Mouse (Mus musculus) neural tube, embryonic 15.5 days (tissue): ENCODE measurements around the gene Add1. TPM values are rescaled to one million over a fixed set of nuclear protein-coding genes. Genes with fewer than 3 reads are reported as not detected.
A peak's percentile ranks its signal among the peaks of the same experiment; 100 is the strongest.

Source experiments
- ATAC-seq: fragments of 200-750 bp; cut with Nextera tagmentation; 2 replicates; pipeline ENCODE4 v1.8.0; 2017; ENCODE audit warnings: mild to moderate bottlenecking, moderate TSS enrichment, moderate library complexity; ENCODE audit not compliant: low FRiP score
- H3K27ac ChIP-seq: fragments of 300-500 bp; sonication (generic); replicated peaks from 2 replicates; pipeline ENCODE4 v1.5.1; 2015; ENCODE audit warnings: mild to moderate bottlenecking, inconsistent platforms
- H3K27me3 ChIP-seq: fragments of 300-500 bp; sonication (generic); replicated peaks from 2 replicates; pipeline ENCODE4 v1.6.1; 2015; ENCODE audit warnings: inconsistent platforms
- H3K36me3 ChIP-seq: fragments of 300-500 bp; sonication (generic); 2 replicates; pipeline ENCODE4 v1.6.1; 2015; ENCODE audit warnings: inconsistent platforms
- H3K4me1 ChIP-seq: fragments of 300-500 bp; sonication (generic); 2 replicates; pipeline ENCODE4 v1.6.1; 2015; ENCODE audit warnings: inconsistent platforms
- H3K4me2 ChIP-seq: fragments of 300-500 bp; sonication (generic); 2 replicates; pipeline ENCODE4 v1.6.1; 2015; ENCODE audit warnings: inconsistent platforms, mild to moderate bottlenecking, moderate library complexity
- H3K4me3 ChIP-seq: fragments of 300-500 bp; sonication (generic); replicated peaks from 2 replicates; pipeline ENCODE4 v1.5.1; 2015; ENCODE audit warnings: mild to moderate bottlenecking, inconsistent platforms
- H3K9ac ChIP-seq: fragments of 300-500 bp; sonication (generic); replicated peaks from 2 replicates; pipeline ENCODE4 v1.6.1; 2015; ENCODE audit warnings: mild to moderate bottlenecking, inconsistent platforms
- H3K9me3 ChIP-seq: fragments of 300-500 bp; sonication (generic); replicated peaks from 2 replicates; pipeline ENCODE4 v1.6.1; 2016; ENCODE audit warnings: inconsistent platforms
- WGBS: fragments of 180-500 bp; shearing (Covaris S2); methylation state at CpG from one replicate; pipeline ENCODE4 v1.1.7; 2015; ENCODE audit warnings: mixed read lengths; 5-methylcytosine and 5-hydroxymethylcytosine counted together
- microRNA-seq: library from miRNA; unstranded; fragments of <30 nt; microRNA quantifications from one replicate; pipeline ENCODE4, GENCODE M21; 2017
- polyA plus RNA-seq: library from polyadenylated mRNA; unstranded; fragments of >200 nt; fragmentation: Nextera tagmentation; extraction: Ambion mirVana; gene quantifications from 2 replicates; pipeline ENCODE4 v1.2.1, GENCODE M21; 2015

Gene Add1
- polyA plus RNA-seq, 1 experiment from 2014 or later: 205 TPM

DNA sequence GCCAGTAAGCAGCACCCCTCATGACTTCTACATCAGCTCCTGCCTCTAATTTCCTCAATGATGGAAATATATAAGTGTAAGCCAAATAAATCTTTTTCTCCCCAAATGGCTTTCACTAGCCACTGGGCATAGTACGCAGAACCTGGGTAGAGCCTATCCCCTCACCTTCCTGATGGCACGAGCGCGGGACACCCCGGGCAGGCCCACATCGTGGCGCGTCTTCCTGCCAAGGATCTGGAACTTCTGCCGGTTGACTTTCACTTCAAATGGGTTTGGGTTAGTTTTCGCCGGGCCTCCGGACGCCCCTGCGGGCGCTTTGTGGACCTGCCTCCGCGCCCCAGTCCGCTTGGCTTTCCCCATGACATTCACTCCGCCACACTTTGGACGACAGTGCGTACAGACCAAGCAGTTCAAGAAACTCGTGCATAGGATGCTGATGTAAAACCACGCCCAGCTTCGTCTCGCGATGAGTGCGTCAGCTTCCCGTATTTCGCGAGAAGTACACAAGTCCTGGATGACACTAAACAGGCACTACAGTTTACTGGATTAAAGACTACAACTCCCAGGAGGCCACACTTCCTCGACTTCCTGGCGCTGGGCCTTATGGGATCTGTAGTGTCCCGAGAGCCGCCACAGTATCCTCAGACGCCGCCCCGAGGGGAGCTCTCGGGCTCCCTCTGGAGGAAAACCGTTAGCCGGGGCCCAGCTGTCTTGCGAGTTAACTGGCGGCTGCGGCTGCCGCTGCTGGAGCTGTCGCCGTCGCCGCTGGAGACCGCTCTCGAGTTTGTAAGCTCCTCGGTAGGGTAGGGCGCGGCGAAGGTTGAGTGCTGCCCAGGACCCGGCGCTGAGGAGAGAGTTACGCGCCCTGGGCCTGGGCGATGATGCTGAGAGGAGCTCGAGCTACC lies 86.5 kb downstream of the Add1 start, which contains the start of the genes Nop14 and Grk4:
Nop14 (minus strand) TSS at position 463 of the 905 bp plus-strand sequence.
Grk4 (plus strand) TSS at position 694 of the 905 bp plus-strand sequence.
- Histone ChIP-seq H3K4me2 (peak within 1 kb of the TSS; percentile 75), H3K27me3 (no peaks in the 10 kb centered on the region), H3K4me3 (peak within 1 kb of the TSS; percentile 68), H3K27ac (peak within 1 kb of the TSS; percentile 83), H3K9me3 (no peaks in the 10 kb centered on the region), H3K9ac (peak within 1 kb of the TSS; percentile 51), H3K36me3 (peaks cover 22% of the 10 kb centered on the region), H3K4me1 (peaks cover 22% of the 10 kb centered on the region)
- peak; percentile 100 for ATAC-seq
- under 1% methylated on average over 60 of the region's 60 CpGs for WGBS

DNA sequence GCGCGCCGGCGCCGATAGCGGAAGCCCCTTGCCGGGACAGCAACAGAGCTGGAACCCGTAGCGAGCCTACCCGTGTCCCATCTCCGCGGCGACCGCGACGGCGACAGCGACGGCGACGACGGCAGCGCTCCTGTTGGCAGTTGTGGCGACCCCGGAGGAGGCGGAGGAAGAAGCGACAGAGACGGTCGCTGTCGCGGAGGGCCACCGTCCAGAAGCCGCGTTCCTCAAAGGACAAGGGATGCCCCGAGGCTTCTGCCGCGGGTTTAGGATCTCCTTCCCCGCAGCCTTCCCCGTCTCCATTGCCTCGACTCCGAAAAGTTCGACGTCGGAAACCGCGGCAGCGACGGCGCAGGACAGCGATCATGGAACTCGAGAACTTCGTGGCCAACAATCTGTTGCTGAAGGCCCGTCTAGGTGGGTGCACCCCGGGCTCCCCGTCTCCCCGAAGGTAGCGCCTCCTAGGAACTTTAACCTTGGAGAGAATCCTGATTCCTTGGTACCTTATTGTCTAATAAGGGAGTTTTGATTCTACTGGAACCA lies 87.2 kb downstream of the Add1 start:
- H3K27ac ChIP-seq: peak overlapping the region; percentile 83
- H3K4me1 ChIP-seq: peaks cover 22% of the 10 kb centered on the region
- no peak for ATAC-seq
- under 1% methylated on average over 56 of the region's 57 CpGs for WGBS
- peak overlapping the region; percentile 50 for H3K9ac ChIP-seq
- peak overlapping the region; percentile 68 for H3K4me3 ChIP-seq
- no peaks in the 10 kb centered on the region for H3K27me3 ChIP-seq
- H3K9me3 ChIP-seq: no peaks in the 10 kb centered on the region
- peak overlapping the region; percentile 62 for H3K4me2 ChIP-seq
- peaks cover 15% of the 10 kb centered on the region for H3K36me3 ChIP-seq

DNA sequence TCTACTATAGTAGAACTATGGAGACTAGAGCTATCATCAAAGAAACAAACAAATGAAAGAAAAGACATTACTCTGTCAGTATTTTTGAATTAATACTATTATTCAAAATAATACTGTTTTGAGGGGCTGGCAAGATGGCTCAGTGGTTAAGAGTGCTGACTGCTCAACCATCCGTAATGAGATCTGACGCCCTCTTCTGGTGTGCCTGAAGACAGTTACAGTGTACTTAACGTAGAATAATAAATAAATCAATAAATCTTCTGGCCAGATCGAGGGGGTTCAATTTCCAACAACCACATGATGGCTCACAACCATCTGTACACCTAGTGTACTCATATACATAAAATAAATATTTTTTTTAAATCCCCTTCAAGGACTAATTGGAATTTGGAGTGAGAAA lies 88.4 kb downstream of the Add1 start:
- Histone ChIP-seq H3K27ac (no peak overlapping the region), H3K27me3 (no peaks in the 10 kb centered on the region), H3K4me1 (peaks cover 22% of the 10 kb centered on the region), H3K4me2 (no peak overlapping the region), H3K9ac (no peak overlapping the region), H3K9me3 (no peaks in the 10 kb centered on the region), H3K4me3 (no peak overlapping the region), H3K36me3 (peaks cover 7% of the 10 kb centered on the region)
- no peak for ATAC-seq
- WGBS: 82% methylated on average over 4 of the region's 4 CpGs

DNA sequence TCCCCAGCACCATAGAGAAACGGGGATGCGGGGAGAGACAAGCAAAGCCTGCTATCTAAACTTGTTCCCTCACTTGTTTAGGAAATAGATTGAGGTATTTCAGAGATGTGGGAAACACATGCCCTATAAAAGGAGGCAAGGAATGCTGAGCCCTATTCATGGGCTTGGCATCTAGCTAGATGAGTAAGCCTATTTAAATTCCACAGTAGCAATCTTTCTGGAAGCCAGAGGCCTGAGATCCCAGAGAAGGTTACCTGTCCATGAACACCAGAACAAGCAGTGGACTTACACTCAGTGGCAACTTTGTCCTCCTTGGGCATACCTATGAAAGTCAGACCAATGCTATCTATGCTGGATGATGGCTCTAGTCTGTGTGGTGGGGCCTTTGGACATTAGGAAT lies 89.8 kb downstream of the Add1 start:
- peaks cover 21% of the 10 kb centered on the region for H3K4me1 ChIP-seq
- no peak overlapping the region for H3K4me2 ChIP-seq
- no peaks in the 10 kb centered on the region for H3K27me3 ChIP-seq
- H3K27ac ChIP-seq: no peak overlapping the region
- 98% methylated on average over 2 of the region's 2 CpGs for WGBS
- ATAC-seq: no peak
- H3K9me3 ChIP-seq: no peaks in the 10 kb centered on the region
- H3K9ac ChIP-seq: no peak overlapping the region
- H3K36me3 ChIP-seq: no peaks in the 10 kb centered on the region
- no peak overlapping the region for H3K4me3 ChIP-seq

DNA sequence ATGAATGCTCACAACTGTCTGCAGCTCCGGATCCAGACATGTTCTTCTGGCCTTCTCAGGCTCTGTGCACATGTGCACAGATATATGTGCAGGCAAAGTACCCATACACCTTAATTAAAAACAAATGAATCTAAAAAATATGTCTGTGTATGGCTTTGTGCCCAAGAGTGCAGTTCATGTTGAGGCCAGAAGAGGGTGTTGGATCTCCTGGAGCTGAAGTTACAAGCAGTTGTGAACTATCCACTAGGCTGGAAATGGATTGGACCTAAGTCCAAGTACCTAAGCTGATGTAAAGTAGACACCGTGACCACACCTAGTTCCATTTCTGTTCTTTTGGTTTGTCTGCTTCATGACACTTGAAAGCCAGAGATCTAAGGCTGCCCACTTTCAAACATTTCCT lies 96.0 kb downstream of the Add1 start:
- Histone ChIP-seq H3K4me3 (no peak overlapping the region), H3K36me3 (no peaks in the 10 kb centered on the region), H3K4me1 (no peaks in the 10 kb centered on the region), H3K9me3 (no peaks in the 10 kb centered on the region), H3K27ac (no peak overlapping the region), H3K9ac (no peak overlapping the region), H3K4me2 (no peak overlapping the region), H3K27me3 (no peaks in the 10 kb centered on the region)
- WGBS: 82% methylated on average over 2 of the region's 2 CpGs
- ATAC-seq: no peak

DNA sequence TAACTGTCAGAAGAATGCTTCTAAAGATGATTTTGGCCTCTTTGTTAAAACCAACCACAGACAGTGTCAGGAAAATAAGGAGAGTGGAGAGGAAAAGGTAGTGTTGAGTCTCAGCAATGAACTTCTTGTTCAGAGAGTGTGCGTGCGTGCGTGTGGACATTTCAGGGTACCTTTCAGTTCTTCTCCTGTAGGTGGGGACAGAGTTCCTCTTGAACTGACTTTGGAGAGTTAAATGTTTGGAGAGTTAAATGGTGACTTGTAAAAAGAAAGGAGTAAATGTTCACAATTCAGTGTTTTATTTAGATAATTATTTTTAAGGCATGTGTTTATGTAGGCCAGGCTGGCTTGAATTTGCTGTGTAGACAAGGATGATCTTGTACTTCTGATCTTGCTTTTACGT lies 96.8 kb downstream of the Add1 start:
- Histone ChIP-seq H3K9me3 (no peaks in the 10 kb centered on the region), H3K4me3 (no peak overlapping the region), H3K9ac (no peak overlapping the region), H3K27me3 (no peaks in the 10 kb centered on the region), H3K36me3 (no peaks in the 10 kb centered on the region), H3K4me2 (no peak overlapping the region), H3K4me1 (no peaks in the 10 kb centered on the region), H3K27ac (no peak overlapping the region)
- no peak for ATAC-seq
- WGBS: 81% methylated on average over 4 of the region's 4 CpGs

Small RNAs within 50 kb of the gene (microRNA-seq; reads per million reads assigned to microRNA genes)
- not detected for gene Mir7036b

Other genes starting within 250 kb of the Add1 start
- 122 and 135 TPM in 2 replicates for gene Rnf4, start 237.4 kb upstream of the Add1 start, polyA plus RNA-seq
- gene Fam193a, start 203.7 kb upstream of the Add1 start, polyA plus RNA-seq: 12.4 and 13.1 TPM in 2 replicates
- gene Tnip2, start 59.7 kb upstream of the Add1 start, polyA plus RNA-seq: 13.2 and 18.2 TPM in 2 replicates
- 17.9 and 22.6 TPM in 2 replicates for gene Sh3bp2, start 47.8 kb upstream of the Add1 start, polyA plus RNA-seq
- gene Mfsd10, start 63.5 kb downstream of the Add1 start, polyA plus RNA-seq: 105 and 108 TPM in 2 replicates
- 19.8 and 21.4 TPM in 2 replicates for gene Nop14, start 86.5 kb downstream of the Add1 start, polyA plus RNA-seq
- gene Grk4, start 86.7 kb downstream of the Add1 start, polyA plus RNA-seq: 3.5 and 3.7 TPM in 2 replicates
- gene Htt, start 188.1 kb downstream of the Add1 start, polyA plus RNA-seq: 13.5 and 14.0 TPM in 2 replicates